Mouse (Mus musculus) small intestine, adult 2 months (tissue): ENCODE results near the gene Srebf1.

Experiments used
- CTCF ChIP-seq: fragments of 200-500 bp; IDR thresholded peaks from 2 replicates; pipeline ENCODE4 v1.5.1; 2012; ENCODE audit warnings: low read depth, mild to moderate bottlenecking, control low read depth, inconsistent platforms, low read length, moderate library complexity, mixed read lengths; ENCODE audit not compliant: insufficient replicate concordance, insufficient read length; ENCODE audit errors: extremely low read depth
- POLR2A ChIP-seq: fragments of 200-500 bp; IDR thresholded peaks from 2 replicates; pipeline ENCODE4 v1.6.1; 2012; ENCODE audit warnings: low read depth, mild to moderate bottlenecking, control low read depth, inconsistent platforms, low read length, moderate library complexity

DNA sequence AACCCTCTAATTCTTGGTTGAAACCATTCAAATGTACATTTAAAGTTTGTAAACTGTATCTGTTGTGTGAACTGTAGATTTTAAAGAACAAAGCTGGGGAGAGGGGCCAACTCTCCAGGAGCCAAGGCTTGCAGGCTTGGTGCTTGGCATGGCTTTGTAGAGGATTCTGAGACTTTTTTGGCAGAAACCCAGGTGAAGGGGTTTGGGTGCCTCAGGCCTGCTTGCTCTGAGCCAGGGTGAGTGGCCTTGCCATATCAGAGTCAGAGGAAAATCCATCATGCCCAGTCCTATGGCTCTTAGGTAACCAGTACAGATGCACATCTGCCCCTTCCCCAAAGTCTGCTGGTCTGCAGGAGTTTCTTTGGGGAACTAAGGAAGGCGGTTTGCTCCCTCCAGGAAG, 3.5 kb upstream of the Srebf1 start:
- TF ChIP-seq POLR2A (no peak), CTCF (no peak)
